Mouse (Mus musculus): ENCODE measurements around the gene Top1. TPM values are rescaled to one million over a fixed set of nuclear protein-coding genes. Genes with fewer than 3 reads are reported as not detected.

Top1 gene
- total and polyA plus RNA-seq, 2 experiments: 6.2 to 26.1 TPM

- peak overlapping the region; percentile 14 for H3K9ac ChIP-seq (ENCODE audit: low read depth, low read length)
- H3K4me3 ChIP-seq (ENCODE audit: insufficient read depth, low read depth, low read length): no peak overlapping the region; the same call in 1 of the 2 replicates
- no peak for DNase-seq (ENCODE audit: extremely low read depth, low read depth, low spot score)
- WGBS: 63% methylated on average over 7 of the region's 7 CpGs
- no peak for TF ChIP-seq POLR2A (IDR thresholded peaks at IDR 0.05; ENCODE audit: extremely low read depth, insufficient read depth, low read length)
- no peak for TF ChIP-seq CTCF (IDR thresholded peaks at IDR 0.05; ENCODE audit: low read depth, low read length)
- no peak overlapping the region; the same call in 1 of the 2 replicates for H3K27ac ChIP-seq (replicated peaks; ENCODE audit: insufficient read depth, low read depth, low read length)
- no peaks in the 10 kb centered on the region for H3K27me3 ChIP-seq (ENCODE audit: control insufficient read depth, insufficient read depth, low read length)
- H3K79me2 ChIP-seq (ENCODE audit: control insufficient read depth, insufficient read depth, low read length): peaks cover 55% of the 10 kb centered on the region
- peaks cover 43% of the 10 kb centered on the region for H3K4me1 ChIP-seq (ENCODE audit: control insufficient read depth, insufficient read depth, low read length)
- H3K36me3 ChIP-seq (ENCODE audit: control insufficient read depth, insufficient read depth, low read length): no peaks in the 10 kb centered on the region
Observed at GRCm38 (mm10) chr2:160733131-160733531, 87.4 kb downstream of the Top1 start.

DNA sequence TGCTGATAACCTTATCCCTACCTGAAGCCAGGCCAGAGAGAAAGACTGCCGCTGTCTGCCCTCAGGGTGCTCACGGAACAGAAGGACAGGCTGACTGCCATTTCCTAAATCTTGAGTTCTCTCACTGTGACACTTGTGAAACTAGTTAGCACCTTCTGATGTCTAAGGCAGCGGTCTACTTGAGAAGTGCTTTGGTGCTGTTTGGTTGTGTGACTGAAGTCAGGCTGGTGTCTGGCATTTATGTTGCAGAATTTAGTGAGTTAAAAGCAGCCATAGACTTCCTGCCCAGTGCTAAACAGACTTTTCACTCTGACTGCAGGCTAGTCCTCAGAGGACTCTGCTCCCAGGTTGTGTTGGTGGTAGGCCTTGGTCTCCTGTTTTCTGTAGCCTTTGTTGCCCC lies 88.6 kb downstream of the Top1 start:
- no peaks in the 10 kb centered on the region for H3K36me3 ChIP-seq (ENCODE audit: control insufficient read depth, insufficient read depth, low read length)
- no peak overlapping the region for H3K27ac ChIP-seq (replicated peaks; ENCODE audit: insufficient read depth, low read depth, low read length)
- no peak for TF ChIP-seq CTCF (IDR thresholded peaks at IDR 0.05; ENCODE audit: low read depth, low read length)
- no peak for TF ChIP-seq POLR2A (IDR thresholded peaks at IDR 0.05; ENCODE audit: extremely low read depth, insufficient read depth, low read length)
- peaks cover 56% of the 10 kb centered on the region for H3K79me2 ChIP-seq (ENCODE audit: control insufficient read depth, insufficient read depth, low read length)
- WGBS: 47% methylated on average over 3 of the region's 3 CpGs
- peaks cover 49% of the 10 kb centered on the region for H3K4me1 ChIP-seq (ENCODE audit: control insufficient read depth, insufficient read depth, low read length)
- peak; percentile 36 for DNase-seq (ENCODE audit: extremely low read depth, low read depth, low spot score)
- H3K9ac ChIP-seq (ENCODE audit: low read depth, low read length): no peak overlapping the region
- no peak overlapping the region for H3K4me3 ChIP-seq (ENCODE audit: insufficient read depth, low read depth, low read length)
- H3K27me3 ChIP-seq (ENCODE audit: control insufficient read depth, insufficient read depth, low read length): no peaks in the 10 kb centered on the region

DNA sequence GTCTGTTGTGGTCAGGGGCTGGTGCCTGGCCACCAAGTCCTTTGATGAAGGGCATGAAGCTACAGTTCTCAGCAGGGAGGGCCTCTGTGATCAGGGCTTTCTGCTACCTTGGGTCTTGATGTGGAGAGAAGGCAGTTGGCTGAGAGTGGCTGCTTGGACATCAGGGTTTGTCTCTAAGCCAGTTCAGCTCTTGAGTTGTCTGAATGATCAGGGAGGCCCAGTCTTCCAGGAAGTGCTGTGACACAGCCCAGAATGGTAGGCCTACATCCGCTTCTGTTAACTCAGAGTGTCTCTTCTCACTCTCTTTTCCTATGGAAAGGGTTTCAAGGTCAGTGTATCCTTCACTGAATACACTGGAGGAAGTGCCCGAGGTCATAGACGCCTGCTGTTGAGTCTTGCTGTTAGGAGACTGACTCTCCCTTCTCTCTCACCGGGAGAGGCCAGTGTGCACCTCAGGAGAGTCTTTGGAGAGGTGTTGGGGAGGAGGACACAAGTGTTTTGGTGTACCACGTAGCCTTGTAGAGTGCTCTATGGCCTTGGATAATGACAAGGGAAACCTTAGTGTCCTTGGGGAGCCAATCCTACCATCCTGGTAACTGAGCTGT lies 90.1 kb downstream of the Top1 start:
- Histone ChIP-seq H3K9ac (ENCODE audit: low read depth, low read length) (no peak overlapping the region), H3K36me3 (ENCODE audit: control insufficient read depth, insufficient read depth, low read length) (no peaks in the 10 kb centered on the region), H3K79me2 (ENCODE audit: control insufficient read depth, insufficient read depth, low read length) (peaks cover 59% of the 10 kb centered on the region), H3K27me3 (ENCODE audit: control insufficient read depth, insufficient read depth, low read length) (no peaks in the 10 kb centered on the region), H3K4me1 (ENCODE audit: control insufficient read depth, insufficient read depth, low read length) (peaks cover 51% of the 10 kb centered on the region), H3K27ac (replicated peaks; ENCODE audit: insufficient read depth, low read depth, low read length) (peak overlapping the region; percentile 26), H3K4me3 (ENCODE audit: insufficient read depth, low read depth, low read length) (no peak overlapping the region)
- WGBS: 74% methylated on average over 5 of the region's 5 CpGs
- TF ChIP-seq CTCF (IDR thresholded peaks at IDR 0.05; ENCODE audit: low read depth, low read length) (no peak), POLR2A (IDR thresholded peaks at IDR 0.05; ENCODE audit: extremely low read depth, insufficient read depth, low read length) (no peak)
- DNase-seq (ENCODE audit: extremely low read depth, low read depth, low spot score): no peak

- Histone ChIP-seq H3K79me2 (ENCODE audit: control insufficient read depth, insufficient read depth, low read length) (peaks cover 61% of the 10 kb centered on the region), H3K9ac (ENCODE audit: low read depth, low read length) (no peak overlapping the region), H3K27me3 (ENCODE audit: control insufficient read depth, insufficient read depth, low read length) (no peaks in the 10 kb centered on the region), H3K36me3 (ENCODE audit: control insufficient read depth, insufficient read depth, low read length) (no peaks in the 10 kb centered on the region), H3K4me1 (ENCODE audit: control insufficient read depth, insufficient read depth, low read length) (peaks cover 57% of the 10 kb centered on the region), H3K4me3 (ENCODE audit: insufficient read depth, low read depth, low read length) (no peak overlapping the region), H3K27ac (replicated peaks; ENCODE audit: insufficient read depth, low read depth, low read length) (no peak overlapping the region)
- no peak for DNase-seq (ENCODE audit: extremely low read depth, low read depth, low spot score)
- WGBS: over 99% methylated on average over 3 of the region's 3 CpGs
- no peak for TF ChIP-seq POLR2A (IDR thresholded peaks at IDR 0.05; ENCODE audit: extremely low read depth, insufficient read depth, low read length)
- no peak for TF ChIP-seq CTCF (IDR thresholded peaks at IDR 0.05; ENCODE audit: low read depth, low read length)
Observed at GRCm38 (mm10) chr2:160736466-160736865, 90.8 kb downstream of the Top1 start.

- WGBS: 79% methylated on average over 5 of the region's 5 CpGs
- peaks cover 58% of the 10 kb centered on the region for H3K79me2 ChIP-seq (ENCODE audit: control insufficient read depth, insufficient read depth, low read length)
- peak overlapping the region; percentile 37 for H3K27ac ChIP-seq (replicated peaks; ENCODE audit: insufficient read depth, low read depth, low read length)
- no peak for DNase-seq (ENCODE audit: extremely low read depth, low read depth, low spot score)
- no peaks in the 10 kb centered on the region for H3K36me3 ChIP-seq (ENCODE audit: control insufficient read depth, insufficient read depth, low read length)
- no peak overlapping the region for H3K9ac ChIP-seq (ENCODE audit: low read depth, low read length)
- peaks cover 60% of the 10 kb centered on the region for H3K4me1 ChIP-seq (ENCODE audit: control insufficient read depth, insufficient read depth, low read length)
- H3K27me3 ChIP-seq (ENCODE audit: control insufficient read depth, insufficient read depth, low read length): no peaks in the 10 kb centered on the region
- no peak overlapping the region for H3K4me3 ChIP-seq (ENCODE audit: insufficient read depth, low read depth, low read length)
- TF ChIP-seq CTCF (IDR thresholded peaks at IDR 0.05; ENCODE audit: low read depth, low read length) (no peak), POLR2A (IDR thresholded peaks at IDR 0.05; ENCODE audit: extremely low read depth, insufficient read depth, low read length) (no peak)
Observed at GRCm38 (mm10) chr2:160738354-160738753, 92.7 kb downstream of the Top1 start.

- peaks cover 56% of the 10 kb centered on the region for H3K4me1 ChIP-seq (ENCODE audit: control insufficient read depth, insufficient read depth, low read length)
- no peaks in the 10 kb centered on the region for H3K36me3 ChIP-seq (ENCODE audit: control insufficient read depth, insufficient read depth, low read length)
- TF ChIP-seq POLR2A (IDR thresholded peaks at IDR 0.05; ENCODE audit: extremely low read depth, insufficient read depth, low read length): no peak
- TF ChIP-seq CTCF (IDR thresholded peaks at IDR 0.05; ENCODE audit: low read depth, low read length): no peak
- H3K27me3 ChIP-seq (ENCODE audit: control insufficient read depth, insufficient read depth, low read length): no peaks in the 10 kb centered on the region
- WGBS: 14% methylated on average over 2 of the region's 2 CpGs
- H3K9ac ChIP-seq (ENCODE audit: low read depth, low read length): peak overlapping the region; percentile 56
- peaks cover 49% of the 10 kb centered on the region for H3K79me2 ChIP-seq (ENCODE audit: control insufficient read depth, insufficient read depth, low read length)
- peak; percentile 85 for DNase-seq (ENCODE audit: extremely low read depth, low read depth, low spot score)
- H3K27ac ChIP-seq (replicated peaks; ENCODE audit: insufficient read depth, low read depth, low read length): peak overlapping the region; percentile 89
- H3K4me3 ChIP-seq (ENCODE audit: insufficient read depth, low read depth, low read length): no peak overlapping the region
Observed at GRCm38 (mm10) chr2:160739647-160740356, 94.1 kb downstream of the Top1 start.

Measured in liver, adult 2 months (tissue).